Mouse (Mus musculus): ENCODE measurements around the gene Fpgs.

Fpgs gene

GRCm38 (mm10) chr2:32636617-32637016 is 67.3 kb downstream of the Fpgs start:
- no peak for DNase-seq (ENCODE audit: low spot score)

- DNase-seq (ENCODE audit: low spot score), result no peak
These were observed 69.5 kb downstream of the Fpgs start for GRCm38 (mm10) chr2:32634277-32635105.

- peak; percentile 80 for DNase-seq (ENCODE audit: low spot score)
These were observed 70.3 kb downstream of the Fpgs start for GRCm38 (mm10) chr2:32633660-32634059.
